Mouse (Mus musculus): ENCODE measurements around the gene Wwox. TPM values are rescaled to one million over a fixed set of nuclear protein-coding genes. Genes with fewer than 3 reads are reported as not detected.

Gene Wwox
- polyA plus RNA-seq, 1 experiment from 2014 or later = 11.6 TPM

- Histone ChIP-seq H3K36me3 (ENCODE audit: insufficient read depth, low read length) (no peaks in the 10 kb centered on the region), H3K9ac (replicated peaks; ENCODE audit: low read depth) (no peak overlapping the region), H3K27me3 (replicated peaks; ENCODE audit: insufficient read depth, low read length) (no peaks in the 10 kb centered on the region), H3K4me2 (replicated peaks; ENCODE audit: low read depth, low read length) (no peak overlapping the region), H3K9me3 (ENCODE audit: low read length) (no peaks in the 10 kb centered on the region), H3K27ac (ENCODE audit: low read length) (no peak overlapping the region), H3K4me1 (ENCODE audit: insufficient read depth, low read depth, low read length) (no peaks in the 10 kb centered on the region), H3K4me3 (ENCODE audit: low read depth, low read length) (no peak overlapping the region)
- DNase-seq (ENCODE audit: low spot score) = no peak
- ATAC-seq = no peak
- WGBS = 44% methylated on average over 2 of the region's 2 CpGs
- TF ChIP-seq EP300 (IDR thresholded peaks at IDR 0.05) = no peak
- no peak for TF ChIP-seq CTCF (IDR thresholded peaks at IDR 0.05)
Measured at GRCm38 (mm10) chr8:114759621-114760020, 320.2 kb downstream of the Wwox start.

GRCm38 (mm10) chr8:114768536-114768935 is 329.1 kb downstream of the Wwox start:
- no peak overlapping the region for H3K4me3 ChIP-seq (ENCODE audit: low read depth, low read length)
- no peak overlapping the region for H3K4me2 ChIP-seq (replicated peaks; ENCODE audit: low read depth, low read length)
- TF ChIP-seq CTCF (IDR thresholded peaks at IDR 0.05) (no peak), EP300 (IDR thresholded peaks at IDR 0.05) (no peak)
- H3K9ac ChIP-seq (replicated peaks; ENCODE audit: low read depth) = no peak overlapping the region
- H3K9me3 ChIP-seq (ENCODE audit: low read length) = no peaks in the 10 kb centered on the region
- no peaks in the 10 kb centered on the region; the same call in 1 of the 2 replicates for H3K27me3 ChIP-seq (replicated peaks; ENCODE audit: insufficient read depth, low read length)
- 83% methylated on average over 3 of the region's 3 CpGs for WGBS
- H3K4me1 ChIP-seq (ENCODE audit: insufficient read depth, low read depth, low read length) = no peaks in the 10 kb centered on the region; the same call in 1 of the 2 replicates
- no peaks in the 10 kb centered on the region for H3K36me3 ChIP-seq (ENCODE audit: insufficient read depth, low read length)
- ATAC-seq (no peak), DNase-seq (ENCODE audit: low spot score) (no peak)
- no peak overlapping the region for H3K27ac ChIP-seq (ENCODE audit: low read length)

- H3K4me1 ChIP-seq (ENCODE audit: insufficient read depth, low read depth, low read length) = peaks cover 5% of the 10 kb centered on the region; the same call in 1 of the 2 replicates
- no peaks in the 10 kb centered on the region; the same call in 1 of the 2 replicates for H3K27me3 ChIP-seq (replicated peaks; ENCODE audit: insufficient read depth, low read length)
- no peak overlapping the region for H3K9ac ChIP-seq (replicated peaks; ENCODE audit: low read depth)
- no peaks in the 10 kb centered on the region for H3K9me3 ChIP-seq (ENCODE audit: low read length)
- no peaks in the 10 kb centered on the region for H3K36me3 ChIP-seq (ENCODE audit: insufficient read depth, low read length)
- H3K27ac ChIP-seq (ENCODE audit: low read length) = no peak overlapping the region
- no peak for ATAC-seq
- H3K4me2 ChIP-seq (replicated peaks; ENCODE audit: low read depth, low read length) = no peak overlapping the region
- peak; percentile 90 for DNase-seq (ENCODE audit: low spot score)
- TF ChIP-seq CTCF (IDR thresholded peaks at IDR 0.05) = peak; percentile 95
- 0 out of 2 replicates have a peak, but pooled peaks have one; percentile 27 for TF ChIP-seq EP300 (IDR thresholded peaks at IDR 0.05)
- WGBS = 43% methylated on average over 31 of the region's 31 CpGs
- no peak overlapping the region for H3K4me3 ChIP-seq (ENCODE audit: low read depth, low read length)
Measured at GRCm38 (mm10) chr8:114770856-114771776, 331.7 kb downstream of the Wwox start.

- no peaks in the 10 kb centered on the region for H3K9me3 ChIP-seq (ENCODE audit: low read length)
- peak overlapping the region; percentile 20; the same call in 1 of the 2 replicates for H3K27ac ChIP-seq (ENCODE audit: low read length)
- TF ChIP-seq EP300 (IDR thresholded peaks at IDR 0.05) (no peak), CTCF (IDR thresholded peaks at IDR 0.05) (no peak)
- no peak overlapping the region for H3K4me3 ChIP-seq (ENCODE audit: low read depth, low read length)
- no peaks in the 10 kb centered on the region for H3K36me3 ChIP-seq (ENCODE audit: insufficient read depth, low read length)
- H3K4me2 ChIP-seq (replicated peaks; ENCODE audit: low read depth, low read length) = no peak overlapping the region
- H3K27me3 ChIP-seq (replicated peaks; ENCODE audit: insufficient read depth, low read length) = no peaks in the 10 kb centered on the region; the same call in 1 of the 2 replicates
- peaks cover 5% of the 10 kb centered on the region; the same call in 1 of the 2 replicates for H3K4me1 ChIP-seq (ENCODE audit: insufficient read depth, low read depth, low read length)
- H3K9ac ChIP-seq (replicated peaks; ENCODE audit: low read depth) = no peak overlapping the region
- peak; percentile 59 for ATAC-seq
- WGBS = 59% methylated on average over 1 of the region's 1 CpGs
- DNase-seq (ENCODE audit: low spot score) = peak; percentile 66
Measured at GRCm38 (mm10) chr8:114772276-114772849, 332.9 kb downstream of the Wwox start.

- peak; percentile 76 for ATAC-seq
- no peak overlapping the region for H3K4me3 ChIP-seq (ENCODE audit: low read depth, low read length)
- peak overlapping the region; percentile 38 for H3K4me2 ChIP-seq (replicated peaks; ENCODE audit: low read depth, low read length)
- TF ChIP-seq CTCF (IDR thresholded peaks at IDR 0.05) (no peak), EP300 (IDR thresholded peaks at IDR 0.05) (no peak)
- peaks cover 5% of the 10 kb centered on the region; the same call in 1 of the 2 replicates for H3K4me1 ChIP-seq (ENCODE audit: insufficient read depth, low read depth, low read length)
- WGBS = 12% methylated on average over 23 of the region's 23 CpGs
- H3K27me3 ChIP-seq (replicated peaks; ENCODE audit: insufficient read depth, low read length) = no peaks in the 10 kb centered on the region; the same call in 1 of the 2 replicates
- peak; percentile 90 for DNase-seq (ENCODE audit: low spot score)
- peak overlapping the region; percentile 47 for H3K27ac ChIP-seq (ENCODE audit: low read length)
- H3K9me3 ChIP-seq (ENCODE audit: low read length) = no peaks in the 10 kb centered on the region
- no peaks in the 10 kb centered on the region for H3K36me3 ChIP-seq (ENCODE audit: insufficient read depth, low read length)
- H3K9ac ChIP-seq (replicated peaks; ENCODE audit: low read depth) = no peak overlapping the region
Measured at GRCm38 (mm10) chr8:114773461-114774414, 334.3 kb downstream of the Wwox start.

Data from lung, postnatal 0 days (tissue).